Mouse (Mus musculus): ENCODE data around the gene Ralgapa1. TPM values are rescaled to one million over a fixed set of nuclear protein-coding genes. Genes with fewer than 3 reads are reported as not detected.
"Not testable (repeated sequence)": the region's sequence is repeated elsewhere in the genome, so short reads cannot be mapped to it uniquely, and the experiment has no call there.

Ralgapa1 gene
- total RNA-seq, 2 experiments from 2014 or later = 119 to 125 TPM

DNA sequence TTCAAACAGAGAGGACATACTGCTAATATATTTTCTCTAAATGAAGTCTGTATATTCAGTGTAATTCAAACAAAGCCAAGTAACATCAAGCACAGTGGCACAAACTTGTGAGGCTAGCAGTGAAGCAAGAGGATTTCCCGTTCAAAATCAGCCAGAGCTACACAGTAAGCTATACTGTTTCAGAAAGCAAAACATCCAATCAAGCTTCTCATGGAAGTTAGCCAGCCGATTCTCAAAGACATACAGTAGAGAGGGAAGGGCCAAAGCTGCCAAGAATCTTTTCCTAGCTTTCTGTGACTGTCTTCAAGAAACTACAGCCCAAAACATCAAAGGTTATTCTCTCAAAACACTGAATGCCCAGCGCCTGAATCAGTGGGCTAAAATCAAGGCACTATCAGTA is 15.9 kb downstream of the Ralgapa1 start:
- DNase-seq (ENCODE audit: low spot score in 2 of 2) = peak in 1 of 2 experiments; percentile 11

DNA sequence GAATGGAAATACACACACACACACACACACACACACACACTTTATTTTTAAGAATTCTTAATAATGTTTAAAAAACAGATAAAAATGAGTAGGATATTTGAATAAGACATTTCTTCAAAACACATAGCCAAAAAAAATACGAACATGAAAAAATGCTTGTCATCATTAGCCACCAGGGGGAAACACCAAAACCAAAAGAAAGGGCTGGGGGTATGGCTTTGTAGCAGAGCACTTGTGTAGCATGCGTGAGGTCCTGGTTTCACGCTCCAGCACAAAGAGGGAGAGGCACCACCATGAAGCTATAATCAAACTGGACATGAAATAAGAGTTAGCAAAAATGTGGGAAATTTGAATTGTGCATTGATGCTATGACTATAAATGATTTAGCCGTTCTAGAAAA is 19.8 kb downstream of the Ralgapa1 start:
- no peak for DNase-seq (ENCODE audit: low spot score in 2 of 2)

DNA sequence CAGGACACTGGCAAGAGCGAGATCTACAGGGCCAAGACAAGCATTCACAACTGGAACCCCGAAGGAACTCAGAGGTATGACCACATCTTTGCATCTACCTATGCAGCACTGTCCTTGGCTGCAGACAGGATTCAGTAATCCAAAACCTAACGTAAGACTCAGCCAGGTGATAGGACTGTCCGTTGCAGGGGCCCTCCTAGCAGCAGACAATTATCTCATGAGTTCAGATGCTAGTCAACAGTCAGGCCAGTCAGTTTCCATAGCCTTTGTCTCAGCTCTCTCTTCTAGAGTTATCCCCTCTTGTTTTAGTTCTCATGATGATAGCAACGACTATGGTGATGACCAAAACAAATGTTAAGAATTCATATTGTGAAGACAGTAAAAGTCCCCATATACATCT is 20.8 kb downstream of the Ralgapa1 start:
- DNase-seq (ENCODE audit: low spot score in 2 of 2) = no peak

DNA sequence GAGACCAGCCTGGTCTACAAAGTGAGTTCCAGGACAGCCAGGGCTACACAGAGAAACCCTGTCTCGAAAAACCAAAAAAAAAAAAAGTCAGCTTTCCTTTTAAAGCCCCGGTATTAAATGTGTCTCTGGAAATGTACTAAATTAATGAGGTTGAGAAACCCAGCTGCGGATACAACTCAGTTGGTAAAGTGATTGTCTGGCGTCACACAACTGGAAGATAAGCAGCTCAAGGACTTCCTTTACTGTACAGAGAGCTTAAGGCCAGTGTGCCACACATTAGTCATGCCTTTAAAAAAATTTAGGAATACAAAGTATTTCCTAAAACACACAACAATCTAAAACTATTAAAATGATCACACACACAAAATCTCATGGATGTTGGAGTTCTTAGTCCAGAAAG is 22.2 kb downstream of the Ralgapa1 start:
- no peak for DNase-seq (ENCODE audit: low spot score in 2 of 2)

DNA sequence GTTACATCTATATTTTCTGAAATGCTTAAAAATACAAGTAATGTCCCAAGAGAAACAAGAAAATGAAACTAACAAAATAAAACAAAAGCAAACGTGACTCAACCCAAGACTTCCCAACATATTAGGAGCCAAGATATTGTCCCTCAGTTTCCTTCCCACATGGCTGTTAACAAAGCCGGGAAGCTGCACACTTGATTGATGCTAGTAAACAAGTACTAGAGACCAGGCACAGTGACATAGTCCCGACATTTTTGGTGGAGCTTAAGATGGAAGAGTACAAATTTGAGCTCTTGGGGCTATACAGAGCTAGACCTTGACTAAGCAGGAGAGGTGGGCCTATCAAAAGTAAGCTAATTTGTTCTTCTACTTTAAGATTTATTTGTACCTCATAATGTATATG is 23.9 kb downstream of the Ralgapa1 start:
- no peak for DNase-seq (ENCODE audit: low spot score in 2 of 2)

DNA sequence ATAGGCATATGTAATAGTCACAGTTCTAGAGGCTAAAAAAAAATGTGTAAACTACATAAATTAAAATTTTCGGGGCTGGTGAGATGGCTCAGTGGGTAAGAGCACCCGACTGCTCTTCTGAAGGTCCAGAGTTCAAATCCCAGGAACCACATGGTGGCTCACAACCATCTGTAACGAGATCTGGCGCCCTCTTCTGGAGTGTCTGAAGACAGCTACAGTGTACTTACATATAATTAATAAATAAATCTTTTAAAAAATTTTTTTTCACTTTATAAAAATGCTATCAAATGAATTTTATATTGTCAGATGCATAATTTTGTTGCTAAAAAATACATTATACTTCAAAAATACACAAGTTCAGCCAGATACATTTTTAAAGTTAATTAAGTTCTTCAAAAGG is 26.5 kb downstream of the Ralgapa1 start:
- DNase-seq (ENCODE audit: low spot score in 2 of 2) = not testable (repeated sequence)

DNA sequence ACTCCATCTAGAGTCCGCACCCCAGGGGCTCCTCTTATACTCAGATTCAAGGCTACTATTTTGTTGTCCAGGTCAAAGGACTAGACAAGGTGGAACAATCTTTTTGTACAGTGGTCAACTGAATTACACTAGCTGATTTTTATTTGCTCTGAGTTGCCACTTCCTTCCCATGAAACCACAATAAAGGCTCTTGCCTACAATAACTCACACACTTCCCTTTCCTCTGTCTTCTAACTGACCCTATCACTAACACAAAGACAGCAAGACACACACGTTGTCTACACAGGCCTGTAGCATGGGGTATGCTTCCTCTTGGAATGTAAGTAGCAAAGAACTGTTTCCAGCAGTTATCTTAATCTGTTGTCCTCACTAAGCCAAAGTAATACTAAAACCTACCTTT is 35.7 kb downstream of the Ralgapa1 start:
- DNase-seq (ENCODE audit: low spot score in 2 of 2) = no peak

DNA sequence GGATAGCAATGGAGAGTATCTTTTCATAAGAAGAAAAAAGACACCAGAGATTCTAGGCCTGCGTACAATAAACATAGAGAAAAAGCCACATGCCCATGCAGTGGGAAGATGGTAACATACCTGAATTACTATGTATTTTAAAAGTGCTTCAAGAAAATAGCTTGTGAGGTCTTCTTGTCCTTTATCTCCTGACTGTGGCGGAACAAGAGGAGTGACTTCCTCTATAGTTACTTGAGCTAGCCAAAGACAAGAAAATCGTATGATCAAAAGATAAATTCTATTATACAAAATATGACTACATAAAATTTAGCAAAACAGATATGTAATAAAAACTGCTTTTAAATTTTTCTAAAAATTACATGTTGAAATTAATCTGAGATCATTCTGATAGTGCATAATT is 38.3 kb downstream of the Ralgapa1 start:
- no peak for DNase-seq (ENCODE audit: low spot score in 2 of 2)

DNA sequence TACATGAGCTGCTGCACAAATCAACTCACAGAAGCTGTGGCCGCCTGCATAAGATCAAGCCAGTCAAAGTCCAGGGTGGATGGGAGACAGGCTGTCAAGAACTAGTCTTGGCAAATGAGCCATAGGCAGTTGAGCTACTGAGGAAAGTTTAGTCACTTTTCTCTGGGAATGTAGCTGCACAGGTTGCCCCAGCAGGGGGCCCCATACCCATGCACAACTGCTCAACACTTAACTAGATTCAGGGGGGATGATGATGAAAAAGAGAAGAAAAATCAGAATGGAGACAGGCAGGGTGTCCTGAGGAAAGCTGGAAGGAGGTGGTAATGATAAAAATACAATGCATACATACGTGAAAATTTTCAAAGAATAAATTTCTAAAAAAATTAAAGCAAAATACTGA is 42.7 kb downstream of the Ralgapa1 start:
- DNase-seq (ENCODE audit: low spot score in 2 of 2) = peak in 1 of 2 experiments; percentile 23

DNA sequence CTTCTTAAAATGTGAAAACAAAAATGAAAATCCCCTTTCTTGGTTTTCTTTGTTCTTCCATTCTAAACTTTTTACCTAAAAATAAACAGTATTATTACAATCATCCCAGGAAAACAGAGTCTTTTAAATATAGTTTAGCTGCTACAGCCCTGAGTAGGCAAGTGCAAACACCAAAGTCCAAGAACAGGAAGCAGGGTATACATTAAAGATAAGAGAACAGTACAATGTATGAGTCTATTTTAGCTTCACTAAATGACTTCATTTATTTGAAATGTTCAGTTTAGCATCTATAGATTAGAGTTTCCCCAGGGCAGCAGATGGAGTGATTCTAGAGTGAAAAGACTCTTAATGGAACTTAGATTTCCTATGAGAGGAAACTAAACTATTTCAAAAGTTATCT is 43.6 kb downstream of the Ralgapa1 start:
- DNase-seq (ENCODE audit: low spot score in 2 of 2) = no peak

DNA sequence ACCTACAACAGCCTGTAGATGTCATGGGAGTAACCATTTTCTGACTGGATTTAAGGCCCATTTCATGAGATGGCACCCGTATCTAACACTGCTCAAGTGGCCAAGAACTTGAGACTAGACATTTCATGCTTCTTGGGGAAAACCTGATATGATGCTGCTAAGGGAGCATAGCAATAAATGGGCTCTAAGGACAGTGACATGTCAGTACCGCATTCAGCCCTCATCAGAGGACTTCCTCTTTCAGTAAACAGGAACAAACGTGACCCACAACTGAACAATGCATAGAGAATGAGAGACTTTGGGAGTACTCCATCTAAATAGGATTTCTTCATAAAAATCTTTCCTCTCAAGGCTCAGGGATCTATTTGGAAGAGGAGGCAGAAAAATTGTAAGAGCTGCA is 46.7 kb downstream of the Ralgapa1 start:
- no peak for DNase-seq (ENCODE audit: low spot score in 2 of 2)

DNA sequence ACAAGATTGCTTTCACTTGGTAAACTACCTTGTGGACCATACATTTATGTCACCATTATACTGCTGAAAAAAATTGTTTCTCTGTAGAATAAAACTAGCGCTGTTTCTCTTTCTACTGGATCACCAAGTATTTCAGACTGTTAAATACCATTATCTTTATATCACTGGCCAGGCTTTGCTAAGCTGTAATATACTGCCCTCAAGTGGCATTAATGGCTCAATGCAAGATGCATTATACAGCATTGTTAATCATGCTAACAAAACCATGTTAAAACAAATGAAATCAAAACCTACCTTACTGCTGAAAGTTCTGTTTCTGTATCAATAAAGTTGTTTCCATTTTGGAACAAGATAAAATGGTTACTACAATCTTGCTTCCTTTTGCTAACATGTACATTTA is 100.6 kb downstream of the Ralgapa1 start:
- DNase-seq (ENCODE audit: low spot score in 2 of 2) = no peak

DNA sequence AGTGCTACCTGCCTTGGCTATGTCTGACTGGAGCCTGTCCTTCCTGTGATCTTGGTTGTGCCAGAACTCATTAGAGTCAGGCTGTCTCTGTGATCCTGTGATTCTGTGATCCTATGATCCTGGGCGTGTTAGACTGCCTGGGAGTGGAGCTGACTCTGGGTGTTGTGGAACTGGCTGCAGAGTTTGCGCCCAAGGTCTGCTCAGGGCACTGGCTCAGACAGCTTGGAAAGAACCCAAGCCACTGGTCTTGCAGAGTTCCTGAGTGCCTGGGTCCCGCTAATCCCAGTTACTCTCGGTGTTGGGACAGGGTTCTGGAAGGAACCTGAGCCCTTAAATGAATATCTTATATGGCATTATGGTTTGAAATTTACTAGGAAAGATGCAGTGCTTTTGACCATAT is 115.1 kb downstream of the Ralgapa1 start:
- DNase-seq (ENCODE audit: low spot score in 2 of 2) = no peak

DNA sequence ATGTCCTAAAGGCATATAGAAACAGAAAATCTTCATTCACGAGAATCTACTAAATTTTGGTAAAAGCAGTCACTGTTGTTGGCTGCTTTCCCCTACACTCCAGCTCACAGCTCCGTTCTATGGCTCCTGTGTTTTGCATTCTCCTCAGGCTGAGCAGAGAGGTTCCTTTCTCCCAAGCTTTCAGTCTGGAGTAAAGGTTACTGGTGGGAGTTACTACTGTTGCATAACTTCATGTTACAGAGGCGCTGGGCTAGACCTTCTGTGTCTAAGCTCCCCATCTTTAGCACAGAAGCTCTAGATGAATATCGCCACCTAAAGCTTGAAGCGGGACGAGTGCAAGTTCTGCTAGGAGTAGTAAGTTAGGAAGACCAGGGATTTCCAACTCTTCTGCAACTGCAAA is 154.3 kb downstream of the Ralgapa1 start:
- DNase-seq (ENCODE audit: low spot score in 2 of 2) = peak in 1 of 2 experiments; percentile 17

DNA sequence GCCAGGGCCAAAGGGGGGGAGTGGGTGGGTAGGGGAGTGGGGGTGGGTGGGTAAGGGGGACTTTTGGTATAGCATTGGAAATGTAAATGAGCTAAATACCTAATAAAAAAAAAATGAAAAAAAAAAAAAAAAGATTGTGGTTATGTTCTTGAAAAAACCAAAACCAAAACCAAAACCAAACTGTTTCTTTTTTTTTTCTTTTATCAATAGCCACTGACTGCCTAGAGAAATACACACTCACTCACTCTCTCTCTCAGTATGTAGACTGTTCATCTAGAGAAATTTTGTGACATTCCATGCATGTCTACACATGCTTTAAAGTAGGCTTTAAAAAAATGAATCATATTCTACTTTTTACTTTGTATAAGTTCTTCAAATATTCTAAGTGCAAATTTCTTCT is 157.8 kb downstream of the Ralgapa1 start:
- not testable (repeated sequence) for DNase-seq (ENCODE audit: low spot score in 2 of 2)

DNA sequence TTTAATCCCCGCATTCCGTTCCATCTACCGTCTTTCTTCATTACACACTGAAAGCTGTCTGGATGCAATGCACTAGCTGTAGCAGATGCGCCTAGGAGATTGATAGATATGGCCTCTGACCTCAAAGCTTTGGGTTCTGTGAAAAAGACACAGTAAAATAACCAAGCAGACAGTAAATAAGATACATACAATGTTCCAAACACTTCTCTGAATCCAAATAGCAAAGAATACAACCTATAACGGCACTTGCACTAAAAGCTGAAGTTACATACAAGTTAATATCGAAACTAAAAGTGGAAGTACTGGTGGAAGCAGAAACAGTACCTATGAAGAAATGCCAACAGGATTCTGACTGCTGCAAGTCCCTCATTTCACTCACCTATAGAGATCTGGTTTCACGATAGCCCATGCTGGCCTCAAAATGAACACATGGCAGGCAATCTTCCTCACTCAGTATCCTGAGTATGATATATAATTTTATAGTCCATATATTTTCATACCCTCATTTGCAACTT is 172.9 kb downstream of the Ralgapa1 start:
- DNase-seq (ENCODE audit: low spot score in 2 of 2) = no peak

DNA sequence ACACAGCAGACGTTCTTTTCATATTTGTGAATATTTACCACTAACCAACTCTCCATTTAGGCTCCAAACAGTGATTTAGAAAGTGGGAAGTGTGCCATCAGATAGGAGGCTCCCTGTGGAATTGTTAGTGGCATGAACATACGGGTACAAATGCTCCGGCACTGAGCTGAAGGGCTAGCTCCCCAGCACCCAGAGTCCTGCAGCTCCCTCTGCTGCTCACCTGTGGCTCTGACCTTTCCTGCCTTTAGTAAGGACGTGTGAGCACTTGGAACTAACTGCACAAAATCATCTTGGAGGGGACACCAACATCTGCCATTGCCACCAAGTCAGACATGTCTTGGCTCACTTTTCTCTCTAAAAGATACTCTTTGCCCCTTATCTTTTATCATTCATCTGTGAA is 194.3 kb downstream of the Ralgapa1 start:
- no peak for DNase-seq (ENCODE audit: low spot score in 2 of 2)

DNA sequence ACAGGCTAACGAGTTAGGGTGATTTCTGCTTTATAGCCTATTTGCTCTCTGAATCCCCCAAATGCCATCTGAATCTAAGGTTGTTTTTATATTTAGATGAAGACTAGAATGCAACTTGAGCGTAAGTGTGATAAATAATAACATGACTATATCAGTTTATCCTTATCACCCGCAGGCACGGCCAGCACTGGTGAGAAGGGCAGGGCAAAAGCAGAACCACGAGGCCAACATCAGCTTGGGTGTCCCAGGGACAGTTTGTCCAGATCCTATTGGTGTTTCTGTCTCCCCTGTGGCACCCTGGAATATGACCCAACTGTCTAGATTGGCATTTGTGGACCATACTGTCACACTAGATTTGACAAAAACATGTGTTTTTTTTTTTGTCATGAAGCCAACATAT is 197.7 kb downstream of the Ralgapa1 start:
- DNase-seq (ENCODE audit: low spot score in 2 of 2) = no peak

DNA sequence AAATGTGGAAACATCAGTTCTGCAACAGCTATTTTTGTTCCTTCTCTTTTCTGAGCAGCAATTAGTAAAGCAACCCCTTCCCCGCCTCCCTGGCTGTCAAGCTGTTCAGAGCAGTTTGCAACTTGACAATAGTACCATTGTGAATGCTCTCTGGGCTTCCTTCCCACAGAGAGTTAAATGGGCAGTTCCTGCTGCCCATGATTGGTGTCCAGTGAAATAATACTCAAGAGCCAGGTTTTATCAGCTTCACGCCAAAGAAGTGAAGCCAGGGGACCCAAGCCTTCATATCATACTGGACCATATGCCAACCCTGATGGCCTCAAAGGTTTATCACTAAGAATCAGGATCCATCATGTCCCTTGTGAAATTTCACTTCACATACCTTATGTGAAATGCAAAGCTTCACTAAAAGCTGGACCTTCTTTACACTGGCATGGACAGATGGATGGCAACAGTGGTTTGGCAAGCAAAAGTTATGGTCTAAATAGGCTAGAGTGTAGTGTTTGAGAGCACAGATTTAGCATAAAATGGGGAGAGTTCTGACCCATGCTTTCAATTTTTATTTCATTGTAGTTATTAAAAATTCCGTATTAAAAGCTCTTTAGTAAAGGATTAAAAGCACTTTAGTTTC is 198.2 kb downstream of the Ralgapa1 start:
- DNase-seq (ENCODE audit: low spot score in 2 of 2) = no peak

DNA sequence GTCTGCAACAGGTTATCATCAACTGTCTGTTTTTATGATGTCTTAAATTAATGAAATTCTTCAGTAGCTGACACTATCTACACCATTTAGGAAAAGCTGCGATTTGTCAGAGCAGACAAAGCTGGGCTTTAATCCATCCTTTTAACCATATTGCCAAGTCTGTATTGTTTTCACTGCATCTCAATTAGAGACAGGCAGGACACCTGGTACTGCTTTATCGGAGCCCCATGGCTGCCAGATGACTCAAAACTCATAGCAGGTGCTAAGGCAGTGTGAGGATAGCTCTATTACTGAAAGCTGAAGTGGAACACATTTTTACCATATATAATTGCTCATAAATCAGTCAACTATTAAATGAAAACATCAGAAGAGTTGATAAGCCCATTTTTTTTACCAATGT is 200.6 kb downstream of the Ralgapa1 start:
- no peak for DNase-seq (ENCODE audit: low spot score in 2 of 2)

DNA sequence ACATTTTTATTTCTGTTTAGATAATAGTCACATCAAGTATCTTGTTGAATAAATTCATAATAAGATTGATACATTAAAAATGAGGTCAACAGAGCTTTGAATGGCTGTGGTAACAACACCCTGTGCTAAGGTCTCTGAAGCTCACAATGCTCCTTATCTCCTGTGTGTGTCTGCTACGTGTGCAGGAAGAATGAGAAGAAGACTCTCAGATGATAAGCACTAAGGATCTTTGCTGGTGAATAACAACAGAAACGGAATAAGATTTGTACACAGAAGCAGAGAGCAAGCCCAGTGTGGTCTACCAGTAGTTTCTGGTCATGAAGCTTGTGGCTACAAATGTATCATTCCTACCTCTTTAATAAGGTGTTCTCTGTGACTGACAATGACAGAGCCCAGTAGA is 210.2 kb downstream of the Ralgapa1 start:
- no peak for DNase-seq (ENCODE audit: low spot score in 2 of 2)

DNA sequence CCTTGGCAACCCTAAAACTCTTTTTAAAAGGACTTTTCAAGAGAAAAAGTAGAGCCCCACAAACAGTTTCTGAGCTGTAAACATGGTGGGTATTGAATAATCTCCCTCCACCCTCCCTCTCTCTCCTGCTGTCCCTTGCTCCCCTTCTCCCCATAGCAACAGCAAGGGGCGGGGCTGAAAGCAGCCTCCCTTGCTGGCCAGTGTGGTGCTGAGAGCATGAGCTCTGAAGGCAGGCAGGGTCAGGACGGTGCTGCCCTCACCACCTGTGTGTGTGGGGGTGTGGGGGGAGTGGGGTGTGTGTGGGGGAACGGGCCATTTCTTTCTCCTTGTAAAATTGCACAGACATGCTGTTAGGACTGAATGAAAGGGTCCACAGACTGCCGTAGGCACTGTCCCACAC is 213.1 kb downstream of the Ralgapa1 start:
- DNase-seq (ENCODE audit: low spot score in 2 of 2) = no peak

DNA sequence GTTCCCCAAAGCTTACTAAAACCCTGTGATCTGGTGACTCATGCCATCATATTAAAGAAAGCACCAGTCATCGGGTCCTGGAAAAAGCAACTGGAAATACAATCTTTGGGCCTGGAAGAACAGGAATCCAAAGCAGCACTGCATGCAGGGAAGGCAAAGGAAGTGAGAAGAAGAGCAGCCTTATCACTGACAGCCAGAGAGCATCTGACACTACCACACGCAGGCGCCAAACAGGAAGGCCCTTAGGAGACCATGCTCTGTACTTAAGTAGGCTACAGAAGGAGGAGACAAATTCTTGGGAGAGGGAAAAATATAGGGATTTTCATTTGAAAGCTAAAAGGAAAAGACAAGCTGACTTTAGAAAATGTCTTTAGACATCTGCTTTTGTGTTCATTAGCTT is 216.6 kb downstream of the Ralgapa1 start:
- no peak for DNase-seq (ENCODE audit: low spot score in 2 of 2)
